Mouse (Mus musculus) midbrain, embryonic 11.5 days (tissue): ENCODE measurements around the gene Pld2. TPM values are rescaled to one million over a fixed set of nuclear protein-coding genes. Genes with fewer than 3 reads are reported as not detected.

Experiments
- ATAC-seq: fragments of 200-750 bp; cut with Nextera tagmentation; 2 replicates; pipeline ENCODE4 v1.8.0; 2017; ENCODE audit warnings: moderate TSS enrichment, moderate library complexity; ENCODE audit not compliant: low FRiP score
- DNase-seq: peaks from one replicate; pipeline ENCODE4 v3.0.0; 2015; ENCODE audit warnings: low spot score; ENCODE audit errors: missing footprints
- H3K27ac ChIP-seq: fragments of 300-500 bp; sonication (generic); 2 replicates; pipeline ENCODE4 v1.5.1; 2014; ENCODE audit warnings: low read depth, low read length
- H3K27me3 ChIP-seq: fragments of 300-500 bp; sonication (generic); 2 replicates; pipeline ENCODE4 v1.6.1; 2014; ENCODE audit warnings: mild to moderate bottlenecking, low read length, moderate library complexity, mixed read lengths; ENCODE audit not compliant: control insufficient read depth, insufficient read depth
- H3K36me3 ChIP-seq: fragments of 300-500 bp; sonication (generic); 2 replicates; pipeline ENCODE4 v1.6.1; 2014; ENCODE audit warnings: mild to moderate bottlenecking, low read length, moderate library complexity, mixed read lengths; ENCODE audit not compliant: control insufficient read depth, insufficient read depth
- H3K4me1 ChIP-seq: fragments of 300-500 bp; sonication (generic); 2 replicates; pipeline ENCODE4 v1.6.1; 2014; ENCODE audit warnings: low read length; ENCODE audit not compliant: control insufficient read depth, insufficient read depth
- H3K4me2 ChIP-seq: fragments of 300-500 bp; sonication (generic); 2 replicates; pipeline ENCODE4 v1.6.1; 2014; ENCODE audit warnings: mild to moderate bottlenecking, moderate library complexity
- H3K4me3 ChIP-seq: fragments of 300-500 bp; sonication (generic); 2 replicates; pipeline ENCODE4 v1.5.1; 2014; ENCODE audit warnings: low read depth, low read length
- H3K9ac ChIP-seq: fragments of 300-500 bp; sonication (generic); 2 replicates; pipeline ENCODE4 v1.6.1; 2014; ENCODE audit warnings: low read length
- H3K9me3 ChIP-seq: fragments of 300-500 bp; sonication (generic); 2 replicates; pipeline ENCODE4 v1.6.1; 2016; ENCODE audit warnings: low read length; ENCODE audit not compliant: control insufficient read depth
- WGBS: fragments of 180-500 bp; shearing (Covaris S2); extraction: QIAGEN DNeasy Blood & Tissue Kit; methylation state at CpG from one replicate; pipeline ENCODE4 v1.1.7; 2014; 5-methylcytosine and 5-hydroxymethylcytosine counted together
- polyA plus RNA-seq: library from polyadenylated mRNA; unstranded; fragments of >200 nt; fragmentation: Nextera tagmentation; extraction: Ambion mirVana; gene quantifications from 2 replicates; pipeline ENCODE4 v1.2.1, GENCODE M21; 2014

Gene Pld2
- 3.5 and 4.0 TPM in 2 replicates for polyA plus RNA-seq

GRCm38 (mm10) chr11:70539877-70540587 is at the start of gene Pld2:
Pld2 (plus strand) TSS chr11:70540064.
- Histone ChIP-seq H3K9me3 (no peaks in the 10 kb centered on the region), H3K27me3 (peaks cover 13% of the 10 kb centered on the region), H3K4me1 (0 out of 2 replicates have a peak, but pooled peaks cover 3% of the 10 kb centered on the region), H3K27ac (no peak within 1 kb of the TSS), H3K4me2 (peak within 1 kb of the TSS; percentile 82), H3K4me3 (peak within 1 kb of the TSS; percentile 45), H3K9ac (peak within 1 kb of the TSS; percentile 68), H3K36me3 (no peaks in the 10 kb centered on the region)
- ATAC-seq = peak; percentile 89
- WGBS = under 1% methylated on average over 65 of the region's 65 CpGs
- peak; percentile 99 for DNase-seq

- 75% methylated on average over 14 of the region's 14 CpGs for WGBS
- Histone ChIP-seq H3K9me3 (no peaks in the 10 kb centered on the region), H3K27me3 (no peaks in the 10 kb centered on the region), H3K4me1 (no peaks in the 10 kb centered on the region), H3K4me2 (no peak overlapping the region), H3K36me3 (no peaks in the 10 kb centered on the region), H3K27ac (no peak overlapping the region), H3K9ac (no peak overlapping the region), H3K4me3 (no peak overlapping the region)
- no peak for ATAC-seq
- DNase-seq = no peak
These were observed 40.0 kb upstream of the Pld2 start for GRCm38 (mm10) chr11:70499566-70500475.

- Histone ChIP-seq H3K27ac (no peak overlapping the region), H3K9me3 (no peaks in the 10 kb centered on the region), H3K27me3 (no peaks in the 10 kb centered on the region), H3K4me3 (no peak overlapping the region), H3K4me1 (no peaks in the 10 kb centered on the region), H3K4me2 (no peak overlapping the region), H3K36me3 (no peaks in the 10 kb centered on the region), H3K9ac (no peak overlapping the region)
- DNase-seq = no peak
- 98% methylated on average over 1 of the region's 1 CpGs for WGBS
- no peak for ATAC-seq
These were observed 39.4 kb upstream of the Pld2 start for GRCm38 (mm10) chr11:70500476-70500812.

- H3K36me3 ChIP-seq = no peaks in the 10 kb centered on the region
- DNase-seq (no peak), ATAC-seq (no peak)
- no peak overlapping the region for H3K4me2 ChIP-seq
- no peaks in the 10 kb centered on the region for H3K4me1 ChIP-seq
- H3K27ac ChIP-seq = no peak overlapping the region
- H3K27me3 ChIP-seq = no peaks in the 10 kb centered on the region
- no peak overlapping the region for H3K4me3 ChIP-seq
- 85% methylated on average over 3 of the region's 3 CpGs for WGBS
- no peak overlapping the region for H3K9ac ChIP-seq
- no peaks in the 10 kb centered on the region for H3K9me3 ChIP-seq
These were observed 37.8 kb upstream of the Pld2 start for GRCm38 (mm10) chr11:70502018-70502417.

- Histone ChIP-seq H3K27me3 (no peaks in the 10 kb centered on the region), H3K36me3 (no peaks in the 10 kb centered on the region), H3K4me1 (peaks cover 3% of the 10 kb centered on the region; the same call in 1 of the 2 replicates), H3K9me3 (no peaks in the 10 kb centered on the region), H3K9ac (no peak within 1 kb of the TSS), H3K27ac (no peak within 1 kb of the TSS), H3K4me2 (no peak within 1 kb of the TSS), H3K4me3 (no peak within 1 kb of the TSS)
- DNase-seq (no peak), ATAC-seq (no peak)
- 79% methylated on average over 9 of the region's 9 CpGs for WGBS
These were observed 34.9 kb upstream of the Pld2 start, which contains the start of gene Tm4sf5 for GRCm38 (mm10) chr11:70504970-70505369. Tm4sf5 (plus strand) TSS chr11:70505244.

- no peaks in the 10 kb centered on the region for H3K36me3 ChIP-seq
- H3K27me3 ChIP-seq = no peaks in the 10 kb centered on the region
- peaks cover 3% of the 10 kb centered on the region; the same call in 1 of the 2 replicates for H3K4me1 ChIP-seq
- H3K9ac ChIP-seq = no peak overlapping the region
- no peaks in the 10 kb centered on the region for H3K9me3 ChIP-seq
- peak; percentile 86 for DNase-seq
- no peak overlapping the region for H3K4me3 ChIP-seq
- WGBS = 31% methylated on average over 4 of the region's 4 CpGs
- H3K27ac ChIP-seq = no peak overlapping the region
- no peak for ATAC-seq
- H3K4me2 ChIP-seq = no peak overlapping the region
These were observed 33.5 kb upstream of the Pld2 start for GRCm38 (mm10) chr11:70506385-70506784.

- no peaks in the 10 kb centered on the region for H3K27me3 ChIP-seq
- 69% methylated on average over 7 of the region's 7 CpGs for WGBS
- no peak for ATAC-seq
These were observed 32.8 kb upstream of the Pld2 start for GRCm38 (mm10) chr11:70506962-70507515.

GRCm38 (mm10) chr11:70509753-70510564 is 29.9 kb upstream of the Pld2 start:
- Histone ChIP-seq H3K4me2 (peak overlapping the region; percentile 29; the same call in 1 of the 2 replicates), H3K27me3 (no peaks in the 10 kb centered on the region), H3K27ac (no peak overlapping the region), H3K4me1 (peaks cover 5% of the 10 kb centered on the region; the same call in 1 of the 2 replicates), H3K9ac (no peak overlapping the region), H3K9me3 (no peaks in the 10 kb centered on the region), H3K36me3 (no peaks in the 10 kb centered on the region), H3K4me3 (no peak overlapping the region)
- ATAC-seq (no peak), DNase-seq (peak; percentile 91)
- 8% methylated on average over 19 of the region's 19 CpGs for WGBS

More at GRCm38 (mm10) chr11:70506962-70507515, 32.8 kb upstream of the Pld2 start:
- Histone ChIP-seq H3K36me3 (no peaks in the 10 kb centered on the region), H3K9me3 (no peaks in the 10 kb centered on the region), H3K4me1 (peaks cover 3% of the 10 kb centered on the region; the same call in 1 of the 2 replicates), H3K9ac (no peak overlapping the region), H3K4me3 (no peak overlapping the region), H3K27ac (no peak overlapping the region), H3K4me2 (no peak overlapping the region)
- DNase-seq = no peak
